Mouse (Mus musculus): Measurements from ENCODE around the gene Rpl3l. TPM values are rescaled to one million over a fixed set of nuclear protein-coding genes. Genes with fewer than 3 reads are reported as not detected.
"Not testable (repeated sequence)": the region's sequence is repeated elsewhere in the genome, so short reads cannot be mapped to it uniquely, and the experiment has no call there.

Gene Rpl3l
- total RNA-seq (2022): 100 to 1,000 TPM; 757 to 827 (median 779) TPM

- peak; percentile 63 to 84 for DNase-seq (ENCODE audit: low spot score in 2 of 2)
Observed at GRCm38 (mm10) chr17:24727618-24728017, at the start of gene Rpl3l. Gene Rpl3l, plus strand, starts transcription at chr17:24727820.

- no peak for DNase-seq (ENCODE audit: low spot score in 2 of 2)
Observed at GRCm38 (mm10) chr17:24686514-24686913, 41.1 kb upstream of the Rpl3l start.

- peak; percentile 31 to 49 for DNase-seq (ENCODE audit: low spot score in 2 of 2)
Observed at GRCm38 (mm10) chr17:24687146-24687595, 40.4 kb upstream of the Rpl3l start.

- DNase-seq (ENCODE audit: low spot score in 2 of 2): no peak
Observed at GRCm38 (mm10) chr17:24687599-24687998, 40.0 kb upstream of the Rpl3l start.

- no peak for DNase-seq (ENCODE audit: low spot score in 2 of 2)
Observed at GRCm38 (mm10) chr17:24689251-24690081, 38.2 kb upstream of the Rpl3l start, which contains the start of gene Syngr3. Gene Syngr3, minus strand, starts transcription at chr17:24689955.

GRCm38 (mm10) chr17:24692385-24692784 lies 35.2 kb upstream of the Rpl3l start:
- DNase-seq (ENCODE audit: low spot score in 2 of 2): no peak

GRCm38 (mm10) chr17:24695326-24696010 lies 32.2 kb upstream of the Rpl3l start:
- peak in 1 of 2 experiments; percentile 15 for DNase-seq (ENCODE audit: low spot score in 2 of 2)

- peak; percentile 80 to 84 for DNase-seq (ENCODE audit: low spot score in 2 of 2)
Observed at GRCm38 (mm10) chr17:24696011-24696697, 31.5 kb upstream of the Rpl3l start, which contains the start of the genes Gfer and Noxo1. Gene Gfer, minus strand, starts transcription at chr17:24696156. Gene Noxo1, plus strand, starts transcription at chr17:24696234.

- no peak for DNase-seq (ENCODE audit: low spot score in 2 of 2)
Observed at GRCm38 (mm10) chr17:24697985-24698384, 29.6 kb upstream of the Rpl3l start.

- DNase-seq (ENCODE audit: low spot score in 2 of 2): no peak
Observed at GRCm38 (mm10) chr17:24698715-24699114, 28.9 kb upstream of the Rpl3l start.

- DNase-seq (ENCODE audit: low spot score in 2 of 2): no peak
Observed at GRCm38 (mm10) chr17:24699473-24699872, 28.1 kb upstream of the Rpl3l start.

GRCm38 (mm10) chr17:24701251-24701650 lies 26.4 kb upstream of the Rpl3l start:
- DNase-seq (ENCODE audit: low spot score in 2 of 2): no peak

GRCm38 (mm10) chr17:24705821-24706220 lies 21.8 kb upstream of the Rpl3l start:
- no peak for DNase-seq (ENCODE audit: low spot score in 2 of 2)

GRCm38 (mm10) chr17:24706982-24707800 lies 20.4 kb upstream of the Rpl3l start, which contains the start of gene Tbl3:
Gene Tbl3, minus strand, starts transcription at chr17:24707660.
- DNase-seq (ENCODE audit: low spot score in 2 of 2): peak; percentile 84

- no peak for DNase-seq (ENCODE audit: low spot score in 2 of 2)
Observed at GRCm38 (mm10) chr17:24707801-24708425, 19.7 kb upstream of the Rpl3l start.

GRCm38 (mm10) chr17:24708646-24709045 lies 19.0 kb upstream of the Rpl3l start:
- no peak for DNase-seq (ENCODE audit: low spot score in 2 of 2)

GRCm38 (mm10) chr17:24715556-24715955 lies 12.1 kb upstream of the Rpl3l start:
- DNase-seq (ENCODE audit: low spot score in 2 of 2): no peak

GRCm38 (mm10) chr17:24716166-24716682 lies 11.4 kb upstream of the Rpl3l start:
- DNase-seq (ENCODE audit: low spot score in 2 of 2): no peak

GRCm38 (mm10) chr17:24717943-24718342 lies 9.7 kb upstream of the Rpl3l start, which contains the start of the genes Rnf151 and Rps2:
Gene Rnf151, minus strand, starts transcription at chr17:24718063.
Gene Rps2, plus strand, starts transcription at chr17:24718116.
- DNase-seq (ENCODE audit: low spot score in 2 of 2): no peak

GRCm38 (mm10) chr17:24718938-24719337 lies 8.7 kb upstream of the Rpl3l start:
- not testable (repeated sequence) for DNase-seq (ENCODE audit: low spot score in 2 of 2)

All from gastrocnemius, adult 8-10 months (tissue).